Mouse (Mus musculus) megakaryocyte, embryonic 14.5 days (primary cell): ENCODE data around the gene Ncoa7.

ENCODE experiments used
- FLI1 ChIP-seq: IDR thresholded peaks from 2 replicates; pipeline ENCODE4 v1.6.1; 2012; ENCODE audit warnings: low read length, inconsistent platforms, mixed read lengths
- GATA1 ChIP-seq: IDR thresholded peaks from 3 replicates; pipeline ENCODE4 v1.6.1; 2012; ENCODE audit warnings: mixed read lengths, low read length, inconsistent platforms, borderline replicate concordance

DNA sequence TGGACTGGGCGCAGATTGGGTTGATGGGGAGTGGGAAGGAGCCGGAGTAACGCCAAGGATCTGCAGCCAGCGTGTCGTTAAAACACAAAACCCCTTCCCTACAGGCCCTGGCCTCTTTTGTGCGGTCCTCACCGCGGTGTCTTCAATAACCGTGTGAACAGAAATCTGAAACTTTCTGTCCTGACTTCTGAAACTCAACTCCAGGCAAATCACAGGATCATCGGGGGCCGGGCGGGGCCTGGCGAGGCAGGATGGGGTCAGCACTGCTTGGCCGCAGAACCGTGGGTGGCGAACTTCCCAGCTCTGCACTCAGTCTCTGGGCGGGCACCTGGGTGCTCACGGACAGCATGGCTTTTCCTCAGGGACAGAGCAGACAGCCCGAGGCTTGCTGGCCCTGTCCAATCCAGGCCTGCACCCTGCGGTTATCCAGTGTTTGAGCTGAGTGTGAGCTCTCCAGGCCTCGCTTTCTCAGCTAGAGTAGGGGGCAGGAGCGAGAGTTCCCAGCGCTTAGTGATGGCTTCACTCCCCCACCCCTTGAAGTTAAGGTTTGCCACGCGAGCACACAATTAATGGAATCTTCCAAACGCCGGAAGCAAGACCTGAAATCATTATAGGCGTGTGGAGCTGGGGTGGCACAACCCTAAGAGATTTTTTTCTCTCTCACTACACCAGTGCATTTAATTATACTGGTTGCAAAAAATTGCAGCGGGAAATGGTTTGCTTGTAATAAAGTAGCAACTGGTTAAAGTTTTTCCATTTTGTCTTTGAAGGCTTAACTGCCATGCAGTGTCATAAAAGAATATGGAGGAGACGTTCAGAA, 41.3 kb upstream of the Ncoa7 start:
- no peak for TF ChIP-seq GATA1
- TF ChIP-seq FLI1, result no peak
